In the genomic region with DNA sequence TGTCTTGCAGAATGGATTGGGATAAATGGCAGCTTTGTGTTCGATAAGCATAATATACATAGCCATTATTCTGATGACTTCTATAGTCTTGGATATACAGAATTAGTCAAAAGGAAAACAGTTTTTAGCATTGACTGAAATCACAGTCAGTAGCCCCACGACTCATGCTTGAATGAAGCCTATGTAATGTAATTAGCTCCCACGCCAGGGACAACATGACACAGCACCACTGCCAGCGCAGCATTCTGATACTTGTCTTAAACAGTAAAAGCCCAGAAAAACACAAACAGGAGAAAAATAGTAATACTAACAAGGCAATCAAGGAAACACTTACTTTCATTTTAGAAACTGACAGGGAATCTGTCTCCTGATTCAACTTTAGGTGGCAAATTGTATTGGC, we compare ENCODE assay signal across 28 mouse cellular contexts.
DNase-seq lines count a peak whose midpoint lies in the region; ATAC-seq and TF ChIP-seq lines count a peak whose summit lies in the region.
"Had no signal": no experiment of that assay in that cellular context is flagged by ENCODE, and none has a peak within 500 bp of the region (broad histone marks: within the 10 kb centered on the region; RNA-seq: fewer than 3 reads in every experiment).

No protein-coding gene starts in this region.

- H3K4me1 ChIP-seq in forebrain, embryonic 13.5 days = peaks cover 21% of the 10 kb centered on the region
- peaks cover 18% of the 10 kb centered on the region for H3K4me1 ChIP-seq in forebrain, embryonic 15.5 days
- peaks cover 3% of the 10 kb centered on the region; the same call in 1 of the 2 replicates for H3K4me1 ChIP-seq in forebrain, embryonic 16.5 days (replicated peaks; ENCODE audit: control insufficient read depth, insufficient read depth, low read length)
- H3K4me1 ChIP-seq: embryonic facial prominence, embryonic 13.5 days; heart, embryonic 10.5 days; heart, embryonic 15.5 days had no signal

- no peaks in the 10 kb centered on the region for H3K36me3 ChIP-seq in forebrain, embryonic 13.5 days (ENCODE audit: poor library complexity, severe bottlenecking)
- no peaks in the 10 kb centered on the region for H3K36me3 ChIP-seq in forebrain, embryonic 15.5 days
- H3K36me3 ChIP-seq in forebrain, embryonic 16.5 days (ENCODE audit: control insufficient read depth, insufficient read depth) = no peaks in the 10 kb centered on the region
- H3K36me3 ChIP-seq: embryonic facial prominence, embryonic 13.5 days; heart, embryonic 10.5 days; heart, embryonic 15.5 days; hindbrain, embryonic 13.5 days; midbrain, embryonic 15.5 days had no signal

- no peak overlapping the region for H3K9ac ChIP-seq in forebrain, embryonic 13.5 days
- H3K9ac ChIP-seq in forebrain, embryonic 15.5 days (replicated peaks) = no peak overlapping the region
- H3K9ac ChIP-seq in forebrain, embryonic 16.5 days (replicated peaks; ENCODE audit: low read depth, low read length) = no peak overlapping the region
- H3K9ac ChIP-seq: embryonic facial prominence, embryonic 13.5 days; heart, embryonic 15.5 days; hindbrain, embryonic 13.5 days; liver, embryonic 14.5 days; lung, embryonic 14.5 days; midbrain, embryonic 15.5 days had no signal

- H3K9me3 ChIP-seq in forebrain, embryonic 13.5 days (replicated peaks) = no peaks in the 10 kb centered on the region
- H3K9me3 ChIP-seq in forebrain, embryonic 15.5 days = no peaks in the 10 kb centered on the region
- H3K9me3 ChIP-seq in forebrain, embryonic 16.5 days (ENCODE audit: control insufficient read depth, low read length) = no peaks in the 10 kb centered on the region
- H3K9me3 ChIP-seq: embryonic facial prominence, embryonic 13.5 days; heart, embryonic 10.5 days; heart, embryonic 15.5 days; hindbrain, embryonic 13.5 days; midbrain, embryonic 15.5 days had no signal

- no peak for DNase-seq in left cerebral cortex, adult 2 months (ENCODE audit: extremely low spot score in 1 of 2, low spot score in 2 of 2)
- DNase-seq in left cerebral cortex, adult 8-10 months (ENCODE audit: low spot score in 2 of 2) = no peak
- DNase-seq in brain, adult 2 months (ENCODE audit: low read depth, low spot score) = peak; percentile 50
- no peak for DNase-seq in heart, postnatal 25 days (ENCODE audit: low spot score)
- DNase-seq: adrenal gland, postnatal 25 days; cerebellum, adult 9-10 months; gastrocnemius, postnatal 25 days; heart, adult 11 months; heart, postnatal 36 days; kidney, postnatal 14 days; liver; lung, embryonic 14.5 days; lung, postnatal 14 days; spleen, adult 18-20 months; thymus, adult 18-20 months; thymus, postnatal 25 days had no signal

- H3K27me3 ChIP-seq in forebrain, embryonic 13.5 days = no peaks in the 10 kb centered on the region
- H3K27me3 ChIP-seq in forebrain, embryonic 15.5 days = no peaks in the 10 kb centered on the region
- H3K27me3 ChIP-seq in forebrain, embryonic 16.5 days (replicated peaks; ENCODE audit: control insufficient read depth, insufficient read depth, low read length) = no peaks in the 10 kb centered on the region
- H3K27me3 ChIP-seq: embryonic facial prominence, embryonic 13.5 days; heart, embryonic 15.5 days; hindbrain, embryonic 13.5 days; midbrain, embryonic 15.5 days had no signal

- intact Hi-C loops in left cerebral cortex, adult 2 months (cut with DNase I) = no loop called here
- intact Hi-C loops in heart, postnatal 25 days (cut with DNase I) = no loop called here

- 0 out of 2 replicates have a peak overlapping the region, but pooled peaks have one; percentile 1 for H3K4me2 ChIP-seq in forebrain, embryonic 13.5 days
- H3K4me2 ChIP-seq in forebrain, embryonic 15.5 days (replicated peaks) = no peak overlapping the region
- H3K4me2 ChIP-seq in forebrain, embryonic 16.5 days (ENCODE audit: low read length) = peak overlapping the region; percentile 18; the same call in 1 of the 2 replicates
- H3K4me2 ChIP-seq: embryonic facial prominence, embryonic 13.5 days; heart, embryonic 15.5 days; hindbrain, embryonic 13.5 days; lung, embryonic 14.5 days; midbrain, embryonic 15.5 days had no signal

- H3K27ac ChIP-seq in forebrain, embryonic 13.5 days = no peak overlapping the region
- no peak overlapping the region for H3K27ac ChIP-seq in forebrain, embryonic 15.5 days (replicated peaks)
- 0 out of 2 replicates have a peak overlapping the region, but pooled peaks have one; percentile 4 for H3K27ac ChIP-seq in left cerebral cortex, adult 2 months
- no peak overlapping the region for H3K27ac ChIP-seq in forebrain, embryonic 16.5 days (ENCODE audit: low read length)
- H3K27ac ChIP-seq: embryonic facial prominence, embryonic 13.5 days; heart, embryonic 10.5 days; heart, embryonic 15.5 days; hindbrain, embryonic 13.5 days; liver, embryonic 14.5 days; midbrain, embryonic 15.5 days; stomach, postnatal 0 days had no signal

- ATAC-seq in forebrain, embryonic 13.5 days = 0 out of 2 replicates have a peak, but pooled peaks have one; percentile 53
- ATAC-seq in forebrain, embryonic 15.5 days (replicated peaks) = no peak
- no peak for ATAC-seq in forebrain, embryonic 16.5 days
- ATAC-seq: CD4-positive, CD25-positive, alpha-beta regulatory T cell, adult 4 months; intestine, postnatal 0 days; midbrain, embryonic 15.5 days had no signal

- no peak overlapping the region for H3K4me3 ChIP-seq in forebrain, embryonic 13.5 days
- H3K4me3 ChIP-seq in forebrain, embryonic 15.5 days = no peak overlapping the region
- H3K4me3 ChIP-seq in left cerebral cortex, adult 2 months = peak overlapping the region; percentile 11; the same call in 1 of the 2 replicates
- no peak overlapping the region for H3K4me3 ChIP-seq in forebrain, embryonic 16.5 days (replicated peaks; ENCODE audit: low read length)
- H3K4me3 ChIP-seq: embryonic facial prominence, embryonic 13.5 days; heart, embryonic 10.5 days; heart, embryonic 15.5 days; hindbrain, embryonic 13.5 days; midbrain, embryonic 15.5 days had no signal

- WGBS in forebrain, embryonic 13.5 days = 21% methylated on average over 4 of the region's 4 CpGs
- WGBS in forebrain, embryonic 15.5 days = 13% methylated on average over 4 of the region's 4 CpGs
- 13% methylated on average over 4 of the region's 4 CpGs for WGBS in forebrain, embryonic 16.5 days

- TF ChIP-seq CTCF in left cerebral cortex, adult 2 months (IDR thresholded peaks at IDR 0.05) = no peak
